Mouse (Mus musculus): ENCODE results near the gene Gm2174.

DNA sequence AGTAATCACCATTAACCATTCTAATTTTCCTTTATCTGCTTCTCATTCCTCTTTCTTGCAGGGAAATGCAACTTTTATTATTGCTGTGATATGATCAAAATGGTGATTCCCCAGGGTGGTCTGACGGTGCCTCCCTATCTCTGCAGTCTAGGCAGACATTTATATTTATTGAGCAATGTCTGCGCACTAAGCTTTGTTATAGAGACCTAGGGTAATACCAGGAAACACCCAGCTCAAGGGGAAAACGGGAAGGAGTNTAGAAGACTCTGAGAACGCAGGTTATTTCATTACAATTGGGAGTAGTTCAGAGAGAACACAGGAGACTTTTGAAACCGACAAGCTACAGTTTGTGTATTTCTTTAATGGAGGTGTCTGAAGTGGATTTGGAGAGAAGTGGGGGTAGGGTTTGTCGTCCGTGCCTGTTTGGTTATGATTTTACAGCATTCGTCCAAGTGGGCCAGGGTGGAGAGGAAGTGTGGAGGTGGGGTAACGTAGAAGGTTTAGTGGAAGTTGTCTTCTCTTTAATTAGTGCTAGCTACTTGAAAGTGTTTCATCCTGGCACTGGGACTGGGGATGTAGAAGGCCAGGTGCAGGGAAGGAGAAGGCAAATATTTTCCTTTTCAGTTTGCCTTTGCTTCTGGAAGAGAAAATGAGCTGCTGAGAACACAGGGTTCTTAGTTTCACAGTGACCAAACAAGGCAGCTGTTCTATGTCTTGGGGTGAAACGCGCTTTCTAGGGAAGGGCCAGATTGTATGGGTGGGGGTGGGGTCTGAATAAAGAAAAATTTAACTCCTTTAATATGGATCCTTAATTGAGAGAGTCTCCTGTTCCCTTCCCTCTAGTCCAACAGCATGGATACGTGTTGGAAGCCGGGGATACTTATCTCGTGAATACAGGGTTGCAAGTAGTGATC lies 14.5 kb downstream of the Gm2174 start:
- TF ChIP-seq EP300 (IDR thresholded peaks at IDR 0.05; ENCODE audit: insufficient read depth, low read depth, low read length) (no peak), POLR2A (IDR thresholded peaks at IDR 0.05; ENCODE audit: insufficient read depth, low read depth, low read length) (no peak), CTCF (IDR thresholded peaks at IDR 0.05) (no peak)
